Mouse (Mus musculus) forebrain, embryonic 16.5 days (tissue): ENCODE measurements around the gene Cbx5. TPM values are rescaled to one million over a fixed set of nuclear protein-coding genes. Genes with fewer than 3 reads are reported as not detected.

Source experiments
- ATAC-seq: fragments of 200-750 bp; cut with Nextera tagmentation; 2 replicates; pipeline ENCODE4 v1.8.0; 2017; ENCODE audit warnings: mild to moderate bottlenecking, moderate library complexity
- H3K27ac ChIP-seq: fragments of 300-500 bp; sonication (generic); 2 replicates; pipeline ENCODE4 v1.5.1; 2014; ENCODE audit warnings: low read length, control low read depth
- H3K27me3 ChIP-seq: fragments of 300-500 bp; sonication (generic); replicated peaks from 2 replicates; pipeline ENCODE4 v1.6.1; 2014; ENCODE audit warnings: low read length; ENCODE audit not compliant: control insufficient read depth, insufficient read depth
- H3K36me3 ChIP-seq: fragments of 300-500 bp; sonication (generic); 2 replicates; pipeline ENCODE4 v1.6.1; 2014; ENCODE audit not compliant: control insufficient read depth, insufficient read depth
- H3K4me1 ChIP-seq: fragments of 300-500 bp; sonication (generic); replicated peaks from 2 replicates; pipeline ENCODE4 v1.6.1; 2014; ENCODE audit warnings: low read length; ENCODE audit not compliant: control insufficient read depth, insufficient read depth
- H3K4me2 ChIP-seq: fragments of 300-500 bp; sonication (generic); 2 replicates; pipeline ENCODE4 v1.6.1; 2014; ENCODE audit warnings: mild to moderate bottlenecking, low read length, control low read depth
- H3K4me3 ChIP-seq: fragments of 300-500 bp; sonication (generic); replicated peaks from 2 replicates; pipeline ENCODE4 v1.5.1; 2014; ENCODE audit warnings: mild to moderate bottlenecking, low read length, control low read depth
- H3K9ac ChIP-seq: fragments of 300-500 bp; sonication (generic); replicated peaks from 2 replicates; pipeline ENCODE4 v1.6.1; 2014; ENCODE audit warnings: low read depth, low read length, control low read depth
- H3K9me3 ChIP-seq: fragments of 300-500 bp; sonication (generic); 2 replicates; pipeline ENCODE4 v1.6.1; 2016; ENCODE audit warnings: low read length; ENCODE audit not compliant: control insufficient read depth
- WGBS: fragments of 180-500 bp; shearing (Covaris S2); extraction: QIAGEN DNeasy Blood & Tissue Kit; methylation state at CpG from one replicate; pipeline ENCODE4 v1.1.7; 2014; 5-methylcytosine and 5-hydroxymethylcytosine counted together
- polyA plus RNA-seq: library from polyadenylated mRNA; unstranded; fragments of >200 nt; fragmentation: Nextera tagmentation; extraction: Ambion mirVana; gene quantifications from 2 replicates; pipeline ENCODE4 v1.2.1, GENCODE M21; 2015

The Cbx5 gene
- polyA plus RNA-seq, 1 experiment from 2014 or later = 132 TPM

GRCm38 (mm10) chr15:103156890-103157289, 82.7 kb downstream of the Cbx5 start:
- H3K9ac ChIP-seq = no peak overlapping the region
- no peaks in the 10 kb centered on the region for H3K9me3 ChIP-seq
- no peaks in the 10 kb centered on the region; the same call in 1 of the 2 replicates for H3K36me3 ChIP-seq
- H3K4me2 ChIP-seq = no peak overlapping the region
- no peaks in the 10 kb centered on the region for H3K4me1 ChIP-seq
- ATAC-seq = 0 out of 2 replicates have a peak, but pooled peaks have one; percentile 27
- WGBS = 44% methylated on average over 7 of the region's 7 CpGs
- no peak overlapping the region for H3K4me3 ChIP-seq
- H3K27ac ChIP-seq = no peak overlapping the region
- no peaks in the 10 kb centered on the region for H3K27me3 ChIP-seq

DNA sequence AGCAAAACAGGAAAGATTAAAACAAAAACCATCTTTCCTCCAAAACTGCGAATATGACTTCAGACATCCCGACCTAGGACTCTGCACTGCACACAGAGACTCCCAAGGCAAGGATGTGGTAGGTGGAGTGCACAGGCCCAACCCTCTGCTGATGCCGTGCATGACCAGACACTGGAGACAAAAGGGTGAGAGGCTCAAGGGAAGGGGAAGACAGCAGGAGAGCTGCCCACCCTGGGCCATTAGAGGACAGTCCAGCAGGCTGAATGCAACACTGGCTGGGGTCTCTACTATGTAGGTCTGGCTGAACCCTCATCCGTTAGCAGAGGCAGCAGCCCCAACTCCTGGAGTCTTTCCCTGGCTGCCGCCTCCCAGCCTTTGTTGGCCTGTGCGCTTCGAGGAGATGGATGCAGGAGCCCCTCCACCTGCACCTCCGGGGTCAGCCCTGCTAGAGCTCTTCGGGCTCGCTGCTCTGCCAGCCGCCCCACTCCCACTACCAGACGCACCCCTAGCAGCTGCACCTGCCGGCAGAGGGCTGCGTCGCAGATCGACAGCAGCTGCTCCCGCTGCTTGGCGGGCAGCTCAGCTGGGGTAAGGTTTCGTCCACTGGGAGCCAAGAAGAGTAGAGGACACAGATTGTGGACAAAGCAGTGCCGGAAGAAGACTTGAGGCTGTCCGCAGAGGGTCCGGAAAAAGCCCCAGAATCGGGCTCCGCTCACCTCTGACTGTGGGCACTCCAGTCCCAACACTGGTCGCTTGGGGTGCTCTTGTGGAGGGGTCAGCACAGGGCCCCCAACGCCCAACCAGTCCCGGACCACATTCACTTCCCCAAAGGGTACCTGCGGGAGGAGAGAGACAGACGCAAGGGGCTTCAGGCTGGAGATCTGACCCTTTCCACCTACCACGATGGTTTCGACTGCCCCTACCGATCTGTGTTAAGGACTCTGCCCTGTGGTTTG, 84.0 kb downstream of the Cbx5 start:
- no peak overlapping the region for H3K4me2 ChIP-seq
- no peaks in the 10 kb centered on the region for H3K9me3 ChIP-seq
- WGBS = 19% methylated on average over 32 of the region's 32 CpGs
- H3K27me3 ChIP-seq = no peaks in the 10 kb centered on the region
- no peaks in the 10 kb centered on the region; the same call in 1 of the 2 replicates for H3K36me3 ChIP-seq
- no peak overlapping the region for H3K4me3 ChIP-seq
- H3K9ac ChIP-seq = 0 out of 2 replicates have a peak overlapping the region, but pooled peaks have one; percentile 18
- no peaks in the 10 kb centered on the region for H3K4me1 ChIP-seq
- no peak overlapping the region for H3K27ac ChIP-seq
- peak; percentile 24; the same call in 1 of the 2 replicates for ATAC-seq

- no peaks in the 10 kb centered on the region; the same call in 1 of the 2 replicates for H3K36me3 ChIP-seq
- peaks cover under 1% of the 10 kb centered on the region for H3K4me1 ChIP-seq
- H3K4me2 ChIP-seq = no peak overlapping the region
- H3K9me3 ChIP-seq = no peaks in the 10 kb centered on the region
- H3K9ac ChIP-seq = no peak overlapping the region
- H3K4me3 ChIP-seq = no peak overlapping the region
- WGBS = 76% methylated on average over 4 of the region's 4 CpGs
- ATAC-seq = no peak
- no peak overlapping the region for H3K27ac ChIP-seq
- no peaks in the 10 kb centered on the region for H3K27me3 ChIP-seq
These were observed 86.6 kb downstream of the Cbx5 start for GRCm38 (mm10) chr15:103152890-103153610.

- Histone ChIP-seq H3K27ac (no peak overlapping the region), H3K36me3 (no peaks in the 10 kb centered on the region; the same call in 1 of the 2 replicates), H3K9ac (no peak overlapping the region), H3K4me2 (no peak overlapping the region), H3K4me3 (no peak overlapping the region), H3K27me3 (no peaks in the 10 kb centered on the region), H3K4me1 (peaks cover 8% of the 10 kb centered on the region), H3K9me3 (no peaks in the 10 kb centered on the region)
- ATAC-seq = no peak
- 85% methylated on average over 3 of the region's 3 CpGs for WGBS
These were observed 87.2 kb downstream of the Cbx5 start for GRCm38 (mm10) chr15:103152371-103152770.

GRCm38 (mm10) chr15:103147779-103148178, 91.8 kb downstream of the Cbx5 start:
- ATAC-seq = 0 out of 2 replicates have a peak, but pooled peaks have one; percentile 27
- Histone ChIP-seq H3K4me1 (peaks cover 23% of the 10 kb centered on the region), H3K4me2 (no peak overlapping the region), H3K27ac (no peak overlapping the region; the same call in 1 of the 2 replicates), H3K9ac (no peak overlapping the region), H3K36me3 (no peaks in the 10 kb centered on the region), H3K9me3 (no peaks in the 10 kb centered on the region), H3K4me3 (no peak overlapping the region), H3K27me3 (peaks cover 17% of the 10 kb centered on the region)
- 19% methylated on average over 9 of the region's 9 CpGs for WGBS

DNA sequence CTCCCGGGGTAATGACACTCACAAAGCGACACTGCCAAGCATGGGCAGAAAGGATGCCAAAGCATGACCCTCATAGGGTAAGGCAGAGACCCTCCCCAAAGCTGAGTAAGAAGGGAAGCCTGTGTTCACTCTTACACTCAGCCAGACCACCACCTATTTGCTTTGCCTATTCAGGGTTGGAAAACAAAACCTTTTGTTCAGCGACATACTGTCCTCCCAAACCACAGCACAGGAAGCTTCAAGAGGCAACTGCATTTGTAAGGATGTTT, 92.3 kb downstream of the Cbx5 start:
- no peaks in the 10 kb centered on the region for H3K36me3 ChIP-seq
- WGBS = 11% methylated on average over 3 of the region's 3 CpGs
- peak; percentile 17; the same call in 1 of the 2 replicates for ATAC-seq
- peaks cover 17% of the 10 kb centered on the region for H3K27me3 ChIP-seq
- peak overlapping the region; percentile 55 for H3K27ac ChIP-seq
- peak overlapping the region; percentile 49; the same call in 1 of the 2 replicates for H3K4me3 ChIP-seq
- H3K4me2 ChIP-seq = peak overlapping the region; percentile 90
- H3K9me3 ChIP-seq = no peaks in the 10 kb centered on the region
- H3K4me1 ChIP-seq = peaks cover 23% of the 10 kb centered on the region
- peak overlapping the region; percentile 72; the same call in 1 of the 2 replicates for H3K9ac ChIP-seq

DNA sequence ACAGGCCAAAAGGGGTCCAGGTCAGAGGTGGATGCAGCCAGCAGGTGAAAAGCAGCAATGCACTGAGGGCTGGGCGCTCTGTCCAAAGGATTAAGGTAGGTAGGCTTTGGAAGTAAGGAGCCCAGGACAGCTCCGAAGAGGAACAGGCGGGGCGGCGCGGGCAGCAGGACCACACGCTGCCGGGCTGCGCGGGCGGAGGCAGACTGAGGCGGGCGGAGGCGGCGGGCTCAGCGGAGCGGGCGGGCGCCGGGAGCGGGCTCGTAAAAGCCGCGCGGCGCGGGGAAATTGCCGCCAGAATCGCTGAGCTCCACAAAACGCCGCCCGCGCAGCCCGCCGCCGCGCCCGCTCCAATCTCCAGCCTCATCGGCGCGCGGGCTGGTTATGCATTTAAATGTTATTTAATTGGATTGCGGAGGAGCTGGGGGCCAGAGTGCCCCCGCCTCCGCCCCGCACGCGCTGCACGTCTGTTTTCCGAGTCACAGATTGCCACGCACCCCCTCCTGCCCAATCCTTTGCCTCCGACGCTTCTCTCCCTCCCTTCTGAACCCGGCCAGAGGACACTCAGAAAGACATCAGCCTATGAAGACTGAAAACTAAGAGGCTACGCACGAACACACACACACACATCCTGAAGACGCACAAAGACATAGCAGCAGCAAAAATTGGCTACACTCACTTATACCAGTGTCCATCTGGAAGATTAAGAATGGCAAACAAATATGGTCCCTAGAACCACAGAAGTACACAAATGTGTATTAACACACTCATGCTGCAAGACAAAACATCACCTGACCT, 92.8 kb downstream of the Cbx5 start:
- under 1% methylated on average over 57 of the region's 57 CpGs for WGBS
- peaks cover 17% of the 10 kb centered on the region for H3K27me3 ChIP-seq
- peak; percentile 78 for ATAC-seq
- H3K4me2 ChIP-seq = peak overlapping the region; percentile 90
- H3K4me1 ChIP-seq = peaks cover 23% of the 10 kb centered on the region
- no peaks in the 10 kb centered on the region for H3K9me3 ChIP-seq
- peak overlapping the region; percentile 72 for H3K9ac ChIP-seq
- no peaks in the 10 kb centered on the region for H3K36me3 ChIP-seq
- peak overlapping the region; percentile 49 for H3K4me3 ChIP-seq
- H3K27ac ChIP-seq = peak overlapping the region; percentile 55

GRCm38 (mm10) chr15:103145635-103146299, 93.8 kb downstream of the Cbx5 start:
- Histone ChIP-seq H3K36me3 (no peaks in the 10 kb centered on the region), H3K27ac (no peak overlapping the region)
- WGBS = 56% methylated on average over 11 of the region's 11 CpGs

More at GRCm38 (mm10) chr15:103145635-103146299, 93.8 kb downstream of the Cbx5 start:
- Histone ChIP-seq H3K4me1 (peaks cover 23% of the 10 kb centered on the region), H3K4me3 (no peak overlapping the region), H3K27me3 (peaks cover 17% of the 10 kb centered on the region), H3K9ac (no peak overlapping the region), H3K4me2 (no peak overlapping the region), H3K9me3 (no peaks in the 10 kb centered on the region)
- ATAC-seq = no peak
